ENCODE assay signal across 21 mouse cellular contexts in genomic region chr12:58728094-58728493, GRCm38 (mm10).
DNase-seq lines count a peak whose midpoint lies in the region; ATAC-seq and TF ChIP-seq lines count a peak whose summit lies in the region.
"Had no signal": no experiment of that assay in that cellular context is flagged by ENCODE, and none has a peak within 500 bp of the region (broad histone marks: within the 10 kb centered on the region; RNA-seq: fewer than 3 reads in every experiment).

No protein-coding gene starts in this region.

- H3K27ac ChIP-seq in forebrain, embryonic 14.5 days (ENCODE audit: low read depth, low read length), result no peak overlapping the region
- no peak overlapping the region for H3K27ac ChIP-seq in forebrain, embryonic 12.5 days
- H3K27ac ChIP-seq in forebrain, postnatal 0 days (ENCODE audit: low read depth, low read length), result no peak overlapping the region
- H3K27ac ChIP-seq in forebrain, embryonic 11.5 days (ENCODE audit: low read depth, low read length), result no peak overlapping the region
- no peak overlapping the region for H3K27ac ChIP-seq in lung, embryonic 14.5 days (ENCODE audit: low read depth)
- H3K27ac ChIP-seq: embryonic facial prominence, embryonic 13.5 days; embryonic facial prominence, embryonic 15.5 days had no signal

- no peak overlapping the region for H3K4me2 ChIP-seq in forebrain, embryonic 14.5 days (ENCODE audit: low read length)
- no peak overlapping the region for H3K4me2 ChIP-seq in forebrain, embryonic 12.5 days
- no peak overlapping the region for H3K4me2 ChIP-seq in forebrain, postnatal 0 days (ENCODE audit: low read depth)
- H3K4me2 ChIP-seq in forebrain, embryonic 11.5 days (ENCODE audit: low read depth, low read length, severe bottlenecking), result no peak overlapping the region
- no peak overlapping the region for H3K4me2 ChIP-seq in lung, embryonic 14.5 days
- H3K4me2 ChIP-seq: embryonic facial prominence, embryonic 13.5 days; embryonic facial prominence, embryonic 15.5 days had no signal

- no peak for ATAC-seq in forebrain, embryonic 14.5 days
- no peak for ATAC-seq in forebrain, embryonic 12.5 days (ENCODE audit: low FRiP score)
- no peak for ATAC-seq in forebrain, postnatal 0 days
- ATAC-seq in forebrain, embryonic 11.5 days (replicated peaks; ENCODE audit: low FRiP score), result no peak
- ATAC-seq in lung, embryonic 14.5 days (ENCODE audit: insufficient read depth), result peak; percentile 44; the same call in 1 of the 2 replicates

- DNase-seq in forebrain, embryonic 14.5 days (ENCODE audit: low spot score), result peak; percentile 25
- DNase-seq in forebrain, postnatal 0 days, result peak; percentile 35
- DNase-seq in forebrain, embryonic 11.5 days (ENCODE audit: low spot score), result no peak
- peak; percentile 50 for DNase-seq in lung, embryonic 14.5 days
- DNase-seq in lung, adult 18-20 months, result no peak
- peak; percentile 22 for DNase-seq in brain, embryonic 14.5 days (ENCODE audit: low read depth)
- DNase-seq in adrenal gland, adult 2 months, result no peak
- DNase-seq: adrenal gland, adult 8-10 months; adrenal gland, postnatal 14 days; adrenal gland, postnatal 36 days; cerebellum, adult 11 months; cerebellum, adult 18-20 months; cerebellum, adult 8-10 months; cerebellum, adult 9-11 months; cerebellum, postnatal 14 days; cerebellum, postnatal 36 days; embryo, embryonic 11 days had no signal

- no peak for TF ChIP-seq CTCF in forebrain, postnatal 0 days (IDR thresholded peaks at IDR 0.05; ENCODE audit: low read depth)
- no peak for TF ChIP-seq CTCF in lung, embryonic 14.5 days (IDR thresholded peaks at IDR 0.05; ENCODE audit: low read depth)
- no peak for TF ChIP-seq CTCF in brain, embryonic 14.5 days (IDR thresholded peaks at IDR 0.05; ENCODE audit: borderline replicate concordance, extremely low read depth, insufficient read depth, insufficient read length)

- no peak overlapping the region for H3K9ac ChIP-seq in forebrain, embryonic 14.5 days (ENCODE audit: low read length)
- no peak overlapping the region for H3K9ac ChIP-seq in forebrain, embryonic 12.5 days
- H3K9ac ChIP-seq in forebrain, postnatal 0 days, result no peak overlapping the region
- H3K9ac ChIP-seq in forebrain, embryonic 11.5 days (ENCODE audit: low read length), result no peak overlapping the region
- no peak overlapping the region for H3K9ac ChIP-seq in lung, embryonic 14.5 days
- H3K9ac ChIP-seq: embryonic facial prominence, embryonic 13.5 days; embryonic facial prominence, embryonic 15.5 days had no signal

- no peaks in the 10 kb centered on the region for H3K27me3 ChIP-seq in forebrain, embryonic 14.5 days (replicated peaks; ENCODE audit: control insufficient read depth, insufficient read depth, low read length)
- H3K27me3 ChIP-seq in forebrain, embryonic 12.5 days, result no peaks in the 10 kb centered on the region
- no peaks in the 10 kb centered on the region for H3K27me3 ChIP-seq in forebrain, postnatal 0 days (ENCODE audit: insufficient read depth, low read length)
- no peaks in the 10 kb centered on the region for H3K27me3 ChIP-seq in forebrain, embryonic 11.5 days (ENCODE audit: control insufficient read depth, insufficient read depth, low read length)
- H3K27me3 ChIP-seq in lung, embryonic 14.5 days (ENCODE audit: insufficient read depth, low read length), result no peaks in the 10 kb centered on the region
- H3K27me3 ChIP-seq: embryonic facial prominence, embryonic 13.5 days; embryonic facial prominence, embryonic 15.5 days had no signal

- no peak for TF ChIP-seq POLR2A in brain, embryonic 14.5 days (IDR thresholded peaks at IDR 0.05; ENCODE audit: borderline replicate concordance, extremely low read depth, insufficient read depth, insufficient read length, poor library complexity, severe bottlenecking)

- no peaks in the 10 kb centered on the region for H3K36me3 ChIP-seq in forebrain, embryonic 14.5 days (ENCODE audit: control insufficient read depth, insufficient read depth, low read length)
- no peaks in the 10 kb centered on the region for H3K36me3 ChIP-seq in forebrain, embryonic 12.5 days (replicated peaks)
- no peaks in the 10 kb centered on the region for H3K36me3 ChIP-seq in forebrain, postnatal 0 days (ENCODE audit: insufficient read depth)
- no peaks in the 10 kb centered on the region for H3K36me3 ChIP-seq in forebrain, embryonic 11.5 days (ENCODE audit: control insufficient read depth, insufficient read depth, low read length)
- no peaks in the 10 kb centered on the region for H3K36me3 ChIP-seq in lung, embryonic 14.5 days (ENCODE audit: insufficient read depth)
- H3K36me3 ChIP-seq: embryonic facial prominence, embryonic 13.5 days; embryonic facial prominence, embryonic 15.5 days had no signal

- no peak overlapping the region for H3K4me3 ChIP-seq in forebrain, embryonic 14.5 days (ENCODE audit: low read depth, low read length)
- H3K4me3 ChIP-seq in forebrain, embryonic 12.5 days (replicated peaks), result no peak overlapping the region
- no peak overlapping the region for H3K4me3 ChIP-seq in forebrain, postnatal 0 days (ENCODE audit: low read depth, low read length)
- H3K4me3 ChIP-seq in forebrain, embryonic 11.5 days (ENCODE audit: low read depth, low read length), result no peak overlapping the region
- no peak overlapping the region for H3K4me3 ChIP-seq in lung, embryonic 14.5 days (ENCODE audit: low read depth, low read length)
- H3K4me3 ChIP-seq: embryonic facial prominence, embryonic 13.5 days; embryonic facial prominence, embryonic 15.5 days; erythroblast, embryonic 14.5 days had no signal

- no peaks in the 10 kb centered on the region for H3K9me3 ChIP-seq in forebrain, embryonic 14.5 days (replicated peaks; ENCODE audit: control insufficient read depth, low read length)
- no peaks in the 10 kb centered on the region for H3K9me3 ChIP-seq in forebrain, embryonic 12.5 days
- no peaks in the 10 kb centered on the region for H3K9me3 ChIP-seq in forebrain, postnatal 0 days (ENCODE audit: low read length)
- no peaks in the 10 kb centered on the region for H3K9me3 ChIP-seq in forebrain, embryonic 11.5 days (ENCODE audit: control insufficient read depth, low read length)
- H3K9me3 ChIP-seq in lung, embryonic 14.5 days (ENCODE audit: low read depth, low read length), result no peaks in the 10 kb centered on the region
- H3K9me3 ChIP-seq: embryonic facial prominence, embryonic 13.5 days; embryonic facial prominence, embryonic 15.5 days had no signal

- WGBS in forebrain, embryonic 14.5 days, result 71% methylated on average over 1 of the region's 1 CpGs
- WGBS in forebrain, embryonic 12.5 days, result 73% methylated on average over 1 of the region's 1 CpGs
- WGBS in forebrain, postnatal 0 days, result 43% methylated on average over 1 of the region's 1 CpGs
- 78% methylated on average over 1 of the region's 1 CpGs for WGBS in forebrain, embryonic 11.5 days
- WGBS in lung, embryonic 14.5 days, result 32% methylated on average over 1 of the region's 1 CpGs

- no peaks in the 10 kb centered on the region for H3K4me1 ChIP-seq in forebrain, embryonic 14.5 days (ENCODE audit: control insufficient read depth, insufficient read depth, low read length)
- H3K4me1 ChIP-seq in forebrain, embryonic 12.5 days, result no peaks in the 10 kb centered on the region
- no peaks in the 10 kb centered on the region for H3K4me1 ChIP-seq in forebrain, postnatal 0 days (ENCODE audit: insufficient read depth)
- no peaks in the 10 kb centered on the region for H3K4me1 ChIP-seq in forebrain, embryonic 11.5 days (replicated peaks; ENCODE audit: control insufficient read depth, insufficient read depth, low read length)
- no peaks in the 10 kb centered on the region for H3K4me1 ChIP-seq in lung, embryonic 14.5 days (ENCODE audit: insufficient read depth)
- H3K4me1 ChIP-seq: embryonic facial prominence, embryonic 13.5 days; embryonic facial prominence, embryonic 15.5 days had no signal

Comparison
In these comparisons a context has a peak if more than half of its experiments do, and no peak if none do; other contexts are left out.
1. DNase-seq: peak in forebrain, embryonic 14.5 days (single experiment), forebrain, postnatal 0 days (single experiment), lung, embryonic 14.5 days (single experiment) and brain, embryonic 14.5 days (single experiment); none in forebrain, embryonic 11.5 days (single experiment), lung, adult 18-20 months (0 of 2) and adrenal gland, adult 2 months (single experiment).